Mouse (Mus musculus): ENCODE results near the gene Kif14.

GRCm38 (mm10) chr1:136447338-136447737 is 18.8 kb upstream of the Kif14 start:
- TF ChIP-seq CTCF (IDR thresholded peaks at IDR 0.05; ENCODE audit: borderline replicate concordance, control insufficient read depth, extremely low read depth, insufficient read depth, low read length, poor library complexity) (no peak), POLR2A (IDR thresholded peaks at IDR 0.05; ENCODE audit: control insufficient read depth, extremely low read depth, insufficient read depth, low read length, poor library complexity) (no peak)

All from thymus, adult 2 months (tissue).